Mouse (Mus musculus) megakaryocyte, embryonic 14.5 days (primary cell): ENCODE measurements around the gene Uqcr11.

Experiments
- FLI1 ChIP-seq: IDR thresholded peaks from 2 replicates; pipeline ENCODE4 v1.6.1; 2012; ENCODE audit warnings: low read length, inconsistent platforms, mixed read lengths
- GATA1 ChIP-seq: IDR thresholded peaks from 3 replicates; pipeline ENCODE4 v1.6.1; 2012; ENCODE audit warnings: mixed read lengths, low read length, inconsistent platforms, borderline replicate concordance

DNA sequence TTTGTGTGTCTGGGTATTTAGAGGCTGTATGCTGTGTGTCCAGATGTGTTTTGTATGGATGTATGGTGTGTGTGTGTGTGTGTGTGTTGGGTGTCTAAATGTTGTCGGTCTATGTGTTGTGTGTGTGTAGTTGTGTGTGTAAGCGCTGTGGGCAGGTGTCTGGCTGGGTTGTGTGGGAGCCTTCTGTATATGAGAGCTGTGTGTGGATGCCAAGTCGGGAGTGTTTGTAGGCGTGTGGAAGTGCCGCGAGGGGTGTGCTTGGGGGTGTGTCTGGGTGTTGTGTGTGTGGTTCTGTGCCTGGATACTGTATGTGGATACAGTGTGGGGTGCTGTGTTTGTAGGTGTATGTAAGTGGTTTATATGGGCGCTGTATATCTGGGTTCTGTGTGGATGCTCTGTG lies 49.3 kb downstream of the Uqcr11 start:
- TF ChIP-seq GATA1: no peak
- TF ChIP-seq FLI1: no peak
